Mouse (Mus musculus): ENCODE results near the gene Mtmr4. TPM values are rescaled to one million over a fixed set of nuclear protein-coding genes. Genes with fewer than 3 reads are reported as not detected.

The Mtmr4 gene
- polyA plus RNA-seq, 1 experiment from 2014 or later = 65.1 TPM

DNA sequence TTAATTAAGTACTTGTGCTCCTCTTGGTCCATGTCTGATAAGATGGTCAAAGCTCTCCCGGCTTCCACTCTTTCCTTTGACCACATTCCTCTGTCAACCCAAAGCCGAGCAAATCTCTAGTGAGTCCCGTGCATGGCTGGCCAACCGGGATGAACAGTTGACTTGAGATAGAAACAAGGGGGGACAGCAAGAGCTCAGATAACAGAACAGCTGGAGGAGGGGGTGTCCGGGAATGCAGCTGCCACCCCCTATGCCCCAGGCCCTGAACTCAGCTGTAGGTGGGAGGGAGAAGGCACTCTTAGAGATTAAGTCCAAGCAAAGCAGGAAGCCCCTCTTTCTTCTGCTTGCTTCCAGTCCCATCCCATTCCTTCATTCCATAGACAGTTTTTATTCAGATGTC lies 21.2 kb upstream of the Mtmr4 start:
- H3K9me3 ChIP-seq (ENCODE audit: control insufficient read depth, low read length) = no peaks in the 10 kb centered on the region

DNA sequence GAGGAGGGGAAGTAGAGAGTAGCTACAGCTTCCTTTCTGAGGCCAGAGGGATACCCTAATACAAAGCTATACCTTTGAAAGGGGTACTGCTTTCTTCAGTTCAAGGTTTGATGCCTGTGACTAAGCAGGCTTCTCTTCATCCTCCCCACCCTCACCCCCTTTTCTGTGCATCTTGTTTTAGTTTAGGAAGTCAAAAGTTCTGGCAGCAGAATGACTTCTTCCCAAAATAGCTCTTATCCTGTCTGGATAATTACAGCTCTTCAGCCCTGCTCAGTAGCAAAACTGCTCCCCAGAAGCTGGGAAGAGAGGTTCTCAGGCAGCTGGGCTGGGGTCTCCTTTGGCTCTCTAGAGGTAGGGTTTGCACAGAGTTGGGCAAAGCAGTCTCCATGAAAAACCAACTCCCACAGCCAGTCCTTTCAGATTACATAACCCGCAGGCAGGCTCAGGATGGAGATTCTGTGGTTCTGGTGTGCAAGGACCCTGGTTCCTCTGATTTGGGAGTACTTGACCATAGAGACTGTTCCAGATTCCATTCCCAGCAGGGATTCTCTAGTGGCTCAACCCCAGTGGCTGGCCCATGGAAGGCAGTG lies 20.5 kb upstream of the Mtmr4 start:
- H3K4me2 ChIP-seq (ENCODE audit: low read length) = no peak overlapping the region
- no peak overlapping the region for H3K4me3 ChIP-seq (replicated peaks; ENCODE audit: low read length)
- no peaks in the 10 kb centered on the region for H3K27me3 ChIP-seq (replicated peaks; ENCODE audit: control insufficient read depth, insufficient read depth, low read length)
- H3K4me1 ChIP-seq (replicated peaks; ENCODE audit: control insufficient read depth, insufficient read depth, low read length) = no peaks in the 10 kb centered on the region
- ATAC-seq = no peak
- 92% methylated on average over 1 of the region's 1 CpGs for WGBS
- H3K36me3 ChIP-seq (ENCODE audit: control insufficient read depth, insufficient read depth) = no peaks in the 10 kb centered on the region
- H3K9me3 ChIP-seq (ENCODE audit: control insufficient read depth, low read length) = no peaks in the 10 kb centered on the region
- no peak overlapping the region for H3K9ac ChIP-seq (replicated peaks; ENCODE audit: low read depth, low read length)
- H3K27ac ChIP-seq (ENCODE audit: low read length) = no peak overlapping the region

More for the DNA sequence above, 21.2 kb upstream of the Mtmr4 start:
- Histone ChIP-seq H3K27me3 (replicated peaks; ENCODE audit: control insufficient read depth, insufficient read depth, low read length) (no peaks in the 10 kb centered on the region), H3K36me3 (ENCODE audit: control insufficient read depth, insufficient read depth) (no peaks in the 10 kb centered on the region), H3K27ac (ENCODE audit: low read length) (no peak overlapping the region), H3K4me3 (replicated peaks; ENCODE audit: low read length) (no peak overlapping the region), H3K4me1 (replicated peaks; ENCODE audit: control insufficient read depth, insufficient read depth, low read length) (no peaks in the 10 kb centered on the region), H3K4me2 (ENCODE audit: low read length) (no peak overlapping the region), H3K9ac (replicated peaks; ENCODE audit: low read depth, low read length) (no peak overlapping the region)
- no peak for ATAC-seq
- 62% methylated on average over 5 of the region's 5 CpGs for WGBS

- no peaks in the 10 kb centered on the region for H3K36me3 ChIP-seq (ENCODE audit: control insufficient read depth, insufficient read depth)
- no peak overlapping the region for H3K4me2 ChIP-seq (ENCODE audit: low read length)
- no peaks in the 10 kb centered on the region; the same call in 1 of the 2 replicates for H3K27me3 ChIP-seq (replicated peaks; ENCODE audit: control insufficient read depth, insufficient read depth, low read length)
- no peak overlapping the region for H3K27ac ChIP-seq (ENCODE audit: low read length)
- H3K9me3 ChIP-seq (ENCODE audit: control insufficient read depth, low read length) = no peaks in the 10 kb centered on the region
- peaks cover 12% of the 10 kb centered on the region for H3K4me1 ChIP-seq (replicated peaks; ENCODE audit: control insufficient read depth, insufficient read depth, low read length)
- no peak overlapping the region for H3K4me3 ChIP-seq (replicated peaks; ENCODE audit: low read length)
- no peak overlapping the region for H3K9ac ChIP-seq (replicated peaks; ENCODE audit: low read depth, low read length)
- 84% methylated on average over 7 of the region's 7 CpGs for WGBS
- ATAC-seq = no peak
These were observed 18.2 kb upstream of the Mtmr4 start for GRCm38 (mm10) chr11:87573751-87574150.

DNA sequence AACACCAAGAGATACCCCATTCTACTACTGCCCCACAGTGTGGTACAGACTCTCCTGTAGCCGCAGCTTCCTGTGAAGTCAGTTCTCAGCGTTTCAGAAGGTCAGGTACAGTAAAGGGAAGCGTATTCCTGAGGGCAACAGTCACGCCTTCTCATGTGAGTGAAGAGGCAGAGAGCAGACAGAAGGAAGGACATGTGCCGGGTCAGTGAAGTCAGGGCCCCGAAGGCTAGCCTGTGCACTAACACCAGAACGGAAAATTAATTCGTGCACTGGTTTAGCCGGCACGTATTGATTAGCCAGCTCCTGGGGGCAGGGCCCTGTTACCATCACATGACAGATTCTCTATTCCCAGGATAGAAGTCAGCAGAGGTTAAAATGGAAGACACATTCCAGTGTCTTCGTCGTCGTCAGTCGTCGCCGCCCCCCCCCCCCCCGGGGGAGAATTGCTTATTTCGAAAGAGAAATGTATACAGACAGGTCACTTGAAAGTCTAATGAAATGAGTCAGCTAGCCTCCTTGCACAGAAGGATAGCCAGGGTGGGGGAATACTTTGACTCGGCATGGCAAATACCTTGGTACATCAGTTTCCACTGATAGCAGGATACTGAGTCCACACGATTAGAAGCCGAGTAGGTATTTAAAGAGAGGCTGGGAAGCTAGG lies 17.3 kb upstream of the Mtmr4 start:
- Histone ChIP-seq H3K9me3 (ENCODE audit: control insufficient read depth, low read length) (no peaks in the 10 kb centered on the region), H3K27me3 (replicated peaks; ENCODE audit: control insufficient read depth, insufficient read depth, low read length) (no peaks in the 10 kb centered on the region; the same call in 1 of the 2 replicates), H3K4me1 (replicated peaks; ENCODE audit: control insufficient read depth, insufficient read depth, low read length) (peaks cover 17% of the 10 kb centered on the region), H3K4me3 (replicated peaks; ENCODE audit: low read length) (no peak overlapping the region), H3K9ac (replicated peaks; ENCODE audit: low read depth, low read length) (no peak overlapping the region), H3K27ac (ENCODE audit: low read length) (no peak overlapping the region), H3K4me2 (ENCODE audit: low read length) (no peak overlapping the region), H3K36me3 (ENCODE audit: control insufficient read depth, insufficient read depth) (no peaks in the 10 kb centered on the region)
- 82% methylated on average over 21 of the region's 21 CpGs for whole genome bisulfite sequencing
- ATAC-seq = no peak

GRCm38 (mm10) chr11:87577601-87578248 lies 14.2 kb upstream of the Mtmr4 start:
- peak overlapping the region; percentile 82 for H3K9ac ChIP-seq (replicated peaks; ENCODE audit: low read depth, low read length)
- H3K36me3 ChIP-seq (ENCODE audit: control insufficient read depth, insufficient read depth) = no peaks in the 10 kb centered on the region
- H3K4me3 ChIP-seq (replicated peaks; ENCODE audit: low read length) = peak overlapping the region; percentile 63
- ATAC-seq = no peak
- no peak overlapping the region for H3K27ac ChIP-seq (ENCODE audit: low read length)
- H3K4me2 ChIP-seq (ENCODE audit: low read length) = peak overlapping the region; percentile 97
- peaks cover 17% of the 10 kb centered on the region for H3K4me1 ChIP-seq (replicated peaks; ENCODE audit: control insufficient read depth, insufficient read depth, low read length)
- no peaks in the 10 kb centered on the region; the same call in 1 of the 2 replicates for H3K27me3 ChIP-seq (replicated peaks; ENCODE audit: control insufficient read depth, insufficient read depth, low read length)
- no peaks in the 10 kb centered on the region for H3K9me3 ChIP-seq (ENCODE audit: control insufficient read depth, low read length)
- 9% methylated on average over 6 of the region's 6 CpGs for WGBS

DNA sequence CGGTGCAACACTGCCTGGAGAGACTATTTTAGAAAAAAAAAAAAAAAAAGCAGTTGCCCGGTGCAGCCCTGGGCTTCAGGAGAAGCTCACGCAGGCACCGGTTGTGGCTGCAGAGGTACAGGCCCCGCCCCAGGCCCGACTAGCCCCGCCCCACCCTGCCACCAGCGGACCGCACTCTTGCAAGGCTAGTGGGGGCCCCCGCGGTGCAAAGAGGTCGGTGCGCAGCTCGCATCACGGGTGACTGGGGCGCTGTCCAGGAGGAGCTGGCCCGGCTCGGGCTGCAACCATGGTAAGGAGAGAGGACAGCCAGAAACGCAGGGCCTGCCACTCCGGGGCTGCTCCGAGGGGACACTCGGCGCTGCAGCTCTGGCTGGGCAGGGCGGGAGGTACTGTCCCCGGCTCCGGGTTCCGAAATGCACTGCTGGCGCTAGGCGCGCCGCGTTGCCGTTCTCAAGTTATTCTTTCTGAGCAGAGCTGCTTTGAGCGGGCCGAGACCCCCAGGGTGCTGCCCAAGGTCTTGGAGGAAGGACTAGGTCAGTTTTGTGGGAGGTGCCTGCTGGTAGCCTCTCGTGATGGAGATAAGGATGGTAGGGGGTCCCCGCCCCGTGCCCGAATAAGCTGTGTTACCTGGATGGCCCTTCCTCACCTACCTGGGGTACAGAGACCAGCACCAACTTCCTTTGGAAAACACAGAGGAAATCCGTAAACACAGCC lies 13.6 kb upstream of the Mtmr4 start:
- Histone ChIP-seq H3K36me3 (ENCODE audit: control insufficient read depth, insufficient read depth) (no peaks in the 10 kb centered on the region), H3K4me1 (replicated peaks; ENCODE audit: control insufficient read depth, insufficient read depth, low read length) (peaks cover 17% of the 10 kb centered on the region), H3K9ac (replicated peaks; ENCODE audit: low read depth, low read length) (peak overlapping the region; percentile 82), H3K27ac (ENCODE audit: low read length) (peak overlapping the region; percentile 6), H3K9me3 (ENCODE audit: control insufficient read depth, low read length) (no peaks in the 10 kb centered on the region), H3K4me3 (replicated peaks; ENCODE audit: low read length) (peak overlapping the region; percentile 63), H3K4me2 (ENCODE audit: low read length) (peak overlapping the region; percentile 97), H3K27me3 (replicated peaks; ENCODE audit: control insufficient read depth, insufficient read depth, low read length) (no peaks in the 10 kb centered on the region; the same call in 1 of the 2 replicates)
- peak; percentile 74 for ATAC-seq
- WGBS = under 1% methylated on average over 40 of the region's 40 CpGs

- H3K9me3 ChIP-seq (ENCODE audit: control insufficient read depth, low read length) = no peaks in the 10 kb centered on the region
- peak overlapping the region; percentile 82 for H3K9ac ChIP-seq (replicated peaks; ENCODE audit: low read depth, low read length)
- H3K4me3 ChIP-seq (replicated peaks; ENCODE audit: low read length) = peak overlapping the region; percentile 63
- peaks cover 17% of the 10 kb centered on the region for H3K4me1 ChIP-seq (replicated peaks; ENCODE audit: control insufficient read depth, insufficient read depth, low read length)
- H3K36me3 ChIP-seq (ENCODE audit: control insufficient read depth, insufficient read depth) = no peaks in the 10 kb centered on the region
- WGBS = 11% methylated on average over 10 of the region's 10 CpGs
- H3K27ac ChIP-seq (ENCODE audit: low read length) = peak overlapping the region; percentile 6; the same call in 1 of the 2 replicates
- H3K27me3 ChIP-seq (replicated peaks; ENCODE audit: control insufficient read depth, insufficient read depth, low read length) = no peaks in the 10 kb centered on the region; the same call in 1 of the 2 replicates
- H3K4me2 ChIP-seq (ENCODE audit: low read length) = peak overlapping the region; percentile 97
- peak; percentile 38; the same call in 1 of the 2 replicates for ATAC-seq
These were observed 12.9 kb upstream of the Mtmr4 start for GRCm38 (mm10) chr11:87578963-87579601.

- Histone ChIP-seq H3K27me3 (replicated peaks; ENCODE audit: control insufficient read depth, insufficient read depth, low read length) (no peaks in the 10 kb centered on the region; the same call in 1 of the 2 replicates), H3K9ac (replicated peaks; ENCODE audit: low read depth, low read length) (no peak overlapping the region), H3K4me1 (replicated peaks; ENCODE audit: control insufficient read depth, insufficient read depth, low read length) (peaks cover 17% of the 10 kb centered on the region), H3K9me3 (ENCODE audit: control insufficient read depth, low read length) (no peaks in the 10 kb centered on the region), H3K4me2 (ENCODE audit: low read length) (no peak overlapping the region), H3K27ac (ENCODE audit: low read length) (no peak overlapping the region), H3K4me3 (replicated peaks; ENCODE audit: low read length) (no peak overlapping the region), H3K36me3 (ENCODE audit: control insufficient read depth, insufficient read depth) (no peaks in the 10 kb centered on the region)
- 37% methylated on average over 1 of the region's 1 CpGs for WGBS
- no peak for ATAC-seq
These were observed 12.2 kb upstream of the Mtmr4 start for GRCm38 (mm10) chr11:87579713-87580112.

All from forebrain, embryonic 16.5 days (tissue).